Mouse (Mus musculus): Measurements from ENCODE around the gene Bcor.
A peak's percentile ranks its signal among the peaks of the same experiment; 100 is the strongest.

Gene Bcor

DNA sequence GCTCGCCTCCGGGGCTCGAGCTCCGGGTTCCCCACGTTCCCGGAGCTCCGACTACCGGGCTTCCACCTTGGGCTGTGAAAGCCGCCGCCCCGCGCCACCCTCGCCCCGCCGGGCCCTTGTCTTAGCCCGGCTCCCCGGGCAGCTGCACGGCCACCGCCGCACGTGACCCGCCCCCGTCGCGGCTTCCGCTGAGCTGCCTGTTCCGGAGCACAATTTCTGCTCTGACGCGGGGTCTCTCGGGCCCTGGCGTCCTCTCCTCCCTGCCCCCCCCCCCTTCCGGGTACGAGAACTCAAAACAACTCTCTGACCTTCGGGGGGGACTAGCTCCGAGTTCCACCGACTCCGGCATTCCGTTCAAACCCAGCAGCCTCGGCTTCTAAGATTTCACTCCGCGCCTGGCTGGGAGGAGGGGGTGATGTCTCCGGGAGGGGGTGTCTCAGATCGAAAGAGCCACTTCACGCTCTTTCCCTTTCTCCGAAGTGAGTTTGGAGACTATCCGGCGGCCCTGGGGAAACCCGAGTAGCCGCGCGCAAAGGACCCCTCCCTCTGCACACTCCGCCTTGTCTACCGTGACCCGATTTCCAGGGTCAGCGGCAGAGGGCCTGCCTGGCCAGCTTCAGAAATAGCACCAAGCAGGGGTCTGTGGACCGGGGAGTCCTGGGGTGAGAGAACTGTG is at the start of gene Bcor:
TSS of gene Bcor (minus strand) at position 375 of the 676 bp plus-strand sequence.
- peak; percentile 61 for DNase-seq (ENCODE audit: low spot score)

DNA sequence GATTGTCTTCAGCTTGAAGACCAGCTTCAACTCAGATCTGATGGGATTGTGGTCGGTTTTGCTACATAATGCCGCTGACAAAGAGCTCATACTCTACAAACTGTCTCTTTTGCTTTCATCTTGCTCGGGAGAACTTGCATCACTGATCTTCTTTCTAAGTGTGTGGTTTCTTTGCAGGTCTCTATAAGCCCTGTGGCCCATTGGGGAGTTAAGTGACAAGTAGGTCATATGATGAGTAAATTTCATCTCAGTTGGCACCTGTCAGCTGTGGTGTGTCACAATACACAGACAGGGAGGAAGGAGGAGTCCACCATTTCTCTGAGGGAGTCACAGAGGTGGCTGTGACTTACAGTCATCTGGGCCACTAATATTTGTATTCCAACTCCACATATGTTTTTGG is 42.8 kb upstream of the Bcor start:
- DNase-seq (ENCODE audit: low spot score) = no peak

DNA sequence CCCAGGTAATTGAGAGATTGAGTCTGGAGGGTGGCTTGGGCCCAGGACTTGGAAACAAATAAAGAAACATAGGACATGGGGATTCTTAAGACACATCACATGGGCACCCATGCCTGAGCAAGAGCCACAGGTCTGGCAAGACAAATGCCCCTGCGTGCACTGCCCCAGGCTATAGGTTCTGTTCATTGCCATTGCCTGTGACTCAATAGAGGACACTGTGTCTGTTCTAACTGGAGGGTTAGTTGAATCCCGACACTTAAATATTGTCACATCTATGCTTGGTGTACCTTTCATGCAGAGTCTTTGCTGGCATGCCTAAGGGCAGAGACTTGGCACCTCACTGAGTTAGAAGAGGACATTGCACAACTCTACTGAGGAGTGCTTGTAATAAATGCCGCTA is 41.0 kb upstream of the Bcor start:
- DNase-seq (ENCODE audit: low spot score) = no peak

DNA sequence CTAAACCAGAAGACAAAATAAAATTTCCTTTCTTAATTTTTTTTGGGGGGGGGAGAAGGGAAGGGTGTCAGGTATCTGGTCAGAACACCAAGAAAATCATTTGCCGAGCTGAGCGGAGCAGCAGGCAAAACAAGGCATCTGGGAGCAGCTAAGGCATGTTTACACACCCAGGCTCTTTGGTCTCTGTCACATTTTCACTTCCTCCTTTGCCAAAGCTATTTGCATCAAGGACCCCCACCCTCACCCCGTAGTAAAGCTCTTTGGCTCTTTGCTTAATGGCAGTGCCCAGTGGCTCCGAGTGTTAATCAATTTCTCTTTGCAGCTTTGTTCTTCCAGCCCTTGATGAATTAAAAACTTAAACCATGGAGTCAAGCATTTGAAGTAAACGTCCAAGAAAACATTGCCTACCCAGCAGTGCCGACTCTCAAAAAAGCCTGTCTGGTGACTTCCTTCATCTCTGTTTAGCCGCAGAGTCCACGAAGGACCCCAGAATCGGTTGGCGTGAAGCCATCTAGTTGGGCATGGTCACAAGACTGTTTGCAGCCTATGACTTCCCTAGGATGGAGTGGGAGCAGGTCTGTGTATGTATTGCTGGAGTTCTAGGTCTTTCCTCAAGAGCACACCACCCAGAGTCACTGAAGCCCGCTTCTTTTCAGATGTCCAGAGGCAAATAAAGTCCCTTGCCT is 35.2 kb upstream of the Bcor start:
- no peak for DNase-seq (ENCODE audit: low spot score)

DNA sequence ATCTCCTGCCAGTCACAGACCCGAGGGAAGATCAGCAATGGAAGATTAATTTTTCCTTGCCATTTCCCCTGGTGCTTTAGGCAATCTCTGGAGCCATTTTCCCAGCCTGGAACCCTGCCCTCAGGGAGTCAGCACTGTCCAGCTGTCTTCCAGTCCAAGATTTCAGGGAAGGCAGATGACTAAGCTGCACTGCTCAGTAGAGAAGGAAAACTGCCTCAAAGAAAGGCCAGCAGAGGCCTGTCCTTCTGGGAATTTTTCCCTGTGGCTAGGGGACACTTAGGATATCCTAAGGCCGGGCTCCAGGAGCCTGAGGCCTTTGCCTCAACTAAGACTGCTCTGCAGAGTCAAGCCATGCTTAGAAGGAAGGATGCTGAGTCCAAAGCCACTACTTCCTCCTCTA is 32.2 kb upstream of the Bcor start:
- no peak for DNase-seq (ENCODE audit: low spot score)

DNA sequence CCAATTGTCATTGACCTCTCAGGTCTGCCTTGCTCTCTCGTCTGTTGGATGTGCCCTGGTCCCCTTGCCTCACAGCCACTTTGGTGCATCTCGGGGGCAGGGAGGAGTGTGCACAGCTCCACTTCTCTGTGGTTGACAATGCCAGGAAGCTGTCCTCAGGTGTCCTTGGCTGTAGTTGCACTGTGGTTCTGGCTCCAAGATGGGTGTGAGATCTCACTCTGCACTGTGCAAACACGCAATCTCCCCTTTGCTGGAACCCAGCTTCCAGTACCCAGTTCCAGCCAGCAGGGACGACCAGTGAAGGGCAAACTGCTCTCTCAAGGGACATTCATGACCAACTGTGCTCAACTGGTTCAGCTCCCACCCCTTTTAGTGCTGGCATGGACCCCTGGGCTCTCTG is 29.4 kb upstream of the Bcor start:
- DNase-seq (ENCODE audit: low spot score) = no peak

DNA sequence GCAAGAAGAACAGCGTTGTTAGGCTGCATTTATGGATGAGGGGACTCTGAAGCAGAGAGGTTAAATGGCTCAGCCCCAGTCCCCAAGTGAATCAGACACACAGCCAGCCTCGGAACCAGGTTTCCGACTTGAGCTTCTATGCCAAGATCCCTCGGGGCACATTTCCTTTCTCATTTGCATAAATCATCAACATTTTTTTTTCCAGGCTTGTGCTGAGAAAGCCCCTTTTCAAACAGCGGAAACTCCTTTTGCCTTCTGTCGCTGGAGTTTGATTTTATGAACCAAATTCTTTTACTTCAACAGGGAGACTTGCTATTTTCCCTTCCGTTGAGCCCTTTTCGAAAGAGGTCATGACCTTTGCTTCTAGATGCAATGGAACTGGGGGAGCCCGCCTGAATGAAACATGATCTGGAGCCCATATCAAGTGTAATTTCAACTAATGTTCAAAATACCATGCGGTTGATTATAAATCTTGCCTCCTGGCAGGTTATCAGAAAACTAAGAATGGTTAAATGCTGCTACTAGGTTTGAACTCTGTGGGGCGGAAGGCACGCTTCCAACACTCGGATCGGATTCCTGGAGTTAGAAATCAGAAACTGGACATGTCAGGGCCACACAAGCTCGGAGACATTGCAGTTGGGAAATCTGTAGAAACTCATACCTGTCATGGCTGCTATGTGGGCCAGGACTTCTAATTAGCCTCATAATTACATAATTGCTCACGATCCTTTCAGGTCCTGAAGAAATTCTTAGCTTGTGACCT is 15.2 kb upstream of the Bcor start:
- DNase-seq (ENCODE audit: low spot score) = no peak

DNA sequence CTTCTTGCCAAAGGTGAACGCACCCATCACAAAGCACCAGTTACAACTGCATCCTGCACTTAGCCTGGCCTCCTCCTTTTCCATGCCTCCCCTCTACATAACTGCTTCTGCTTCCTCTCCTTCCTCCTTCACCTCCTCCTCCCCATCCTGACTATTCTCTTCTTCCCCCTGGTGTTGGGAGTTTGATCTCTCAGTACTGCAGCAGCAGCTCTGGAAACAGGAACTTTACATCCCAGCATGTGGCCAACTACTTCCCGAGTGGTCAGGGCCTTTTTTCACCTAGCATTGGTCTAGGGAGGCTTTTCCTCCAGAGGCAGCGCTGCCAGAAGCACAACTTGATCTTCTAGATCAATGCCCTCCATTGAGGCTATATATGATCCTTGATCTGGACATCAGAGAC is 10.0 kb upstream of the Bcor start:
- no peak for DNase-seq (ENCODE audit: low spot score)

DNA sequence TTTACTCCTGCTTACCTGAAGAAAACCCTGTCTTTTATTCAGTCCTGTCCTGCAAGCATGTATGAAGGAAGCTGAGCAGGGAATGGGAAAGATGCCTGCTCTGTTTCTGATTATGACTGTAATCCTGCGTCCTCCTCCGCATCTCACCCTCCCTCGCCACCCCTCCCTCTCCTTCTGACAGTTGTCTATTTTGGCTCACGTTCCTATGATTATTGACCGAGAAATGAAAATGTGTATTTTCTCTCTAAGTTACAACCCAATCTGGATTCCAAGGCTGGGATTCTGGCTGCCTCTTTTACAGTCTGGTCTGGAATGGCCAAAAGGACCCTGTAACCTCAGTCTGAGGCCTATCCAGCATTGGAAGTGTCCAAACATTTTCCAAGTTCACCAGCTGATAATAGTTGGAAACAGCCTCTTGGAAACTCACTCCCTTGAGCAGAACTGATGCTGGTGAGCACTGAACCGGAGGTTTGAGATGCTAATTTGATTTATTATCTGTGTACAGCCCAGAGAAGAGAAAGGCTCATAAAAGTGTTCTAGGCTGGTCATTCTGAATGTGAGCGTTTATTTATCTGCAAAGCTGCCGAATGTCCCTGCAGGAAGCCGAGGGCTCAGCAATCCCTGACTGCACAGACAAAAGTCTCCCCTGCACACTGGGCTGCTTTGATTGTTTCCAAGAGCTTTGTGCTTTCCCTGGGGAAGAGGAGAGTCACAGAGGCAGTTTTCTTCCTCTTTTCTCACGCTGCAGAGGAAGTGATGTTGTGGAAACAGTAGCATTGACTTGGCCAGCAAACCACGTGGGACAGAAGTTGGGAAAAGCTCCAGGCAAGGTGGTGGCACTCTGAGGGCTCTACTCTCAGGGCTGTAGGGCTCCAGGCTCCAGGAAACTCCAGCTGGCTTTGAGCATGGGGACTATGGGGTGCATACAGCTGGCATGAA is 4.7 kb upstream of the Bcor start:
- DNase-seq (ENCODE audit: low spot score) = no peak

DNA sequence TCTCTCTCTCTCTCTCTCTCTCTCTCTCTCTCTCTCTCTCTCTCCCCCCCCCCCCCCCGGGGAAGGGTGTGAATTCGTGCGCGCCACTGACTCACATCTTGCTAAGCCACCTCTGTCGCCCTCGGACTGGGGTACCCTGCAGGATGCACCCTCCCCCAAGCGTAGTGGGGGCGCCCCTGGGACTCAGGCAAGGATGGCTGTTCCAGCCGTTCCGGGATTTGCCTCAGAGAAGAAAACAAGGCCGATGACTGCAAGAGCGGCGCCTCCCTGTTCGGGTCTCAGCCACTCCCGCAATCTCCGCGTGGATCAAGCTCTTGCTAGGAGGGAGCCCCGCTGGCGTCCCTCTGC is 647 bp downstream of the Bcor start:
- peak; percentile 32 for DNase-seq (ENCODE audit: low spot score)

DNA sequence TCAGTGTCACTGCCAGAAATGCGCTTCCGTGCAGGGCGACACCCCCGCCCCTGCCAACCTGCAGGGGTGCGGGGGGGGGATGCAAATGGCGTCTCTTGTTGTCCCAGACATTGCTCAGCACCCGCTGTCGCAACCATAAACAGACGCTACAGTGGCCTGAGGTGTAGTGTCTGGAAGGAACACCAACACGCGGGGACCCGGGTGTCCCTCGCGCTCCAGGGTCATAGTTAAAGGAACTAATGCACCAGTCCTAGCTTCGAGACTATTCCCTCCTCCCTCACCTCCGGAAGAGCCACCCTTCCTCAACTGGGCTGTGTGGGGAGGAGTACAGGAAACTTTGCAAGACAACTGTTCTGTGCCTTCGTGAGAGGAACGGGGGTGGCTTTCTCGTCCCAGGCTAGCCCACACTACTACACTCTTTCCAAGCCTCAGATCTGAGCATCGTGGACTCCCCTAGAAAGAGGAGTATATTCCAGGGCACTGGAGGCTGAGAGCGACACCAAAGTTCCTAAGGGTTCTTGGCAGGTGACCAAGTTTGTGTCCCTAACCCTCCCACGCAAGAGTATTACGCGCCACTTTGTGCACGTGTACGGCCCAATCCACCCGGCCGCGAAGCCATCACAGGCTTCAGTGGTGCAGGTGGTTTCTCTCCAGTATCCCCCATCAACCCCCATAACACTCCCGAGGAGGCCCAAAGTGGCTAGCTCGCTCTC is 1.2 kb downstream of the Bcor start:
- no peak for DNase-seq (ENCODE audit: low spot score)

DNA sequence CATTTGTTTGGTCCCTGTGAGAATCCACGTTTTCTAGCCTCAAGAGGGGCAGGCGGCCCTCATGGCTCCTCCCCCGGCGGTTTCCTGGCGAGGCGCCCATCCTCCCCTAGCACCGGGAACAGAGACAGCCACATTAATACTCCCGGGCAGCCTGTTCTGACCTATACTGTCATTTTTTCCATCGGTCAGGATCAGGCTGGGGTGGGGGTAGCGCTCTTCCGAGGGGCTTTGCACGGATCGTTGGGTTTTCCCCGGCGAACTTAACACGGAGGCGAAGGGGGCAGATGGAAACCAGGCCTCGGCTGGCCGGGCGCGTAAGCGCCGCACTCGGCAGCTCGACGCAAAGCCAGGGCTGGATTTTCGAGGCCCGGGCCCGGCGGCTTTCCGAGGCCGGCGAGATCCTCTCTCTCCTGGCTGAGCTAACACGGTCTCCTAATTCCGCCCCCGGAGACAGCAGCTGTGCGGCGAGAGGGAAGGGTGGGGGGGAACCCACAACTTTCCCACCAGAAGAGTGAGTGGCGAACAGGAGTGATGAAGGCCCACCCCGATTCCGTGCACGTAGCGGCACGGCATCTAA is 1.8 kb downstream of the Bcor start:
- DNase-seq (ENCODE audit: low spot score) = peak; percentile 68

DNA sequence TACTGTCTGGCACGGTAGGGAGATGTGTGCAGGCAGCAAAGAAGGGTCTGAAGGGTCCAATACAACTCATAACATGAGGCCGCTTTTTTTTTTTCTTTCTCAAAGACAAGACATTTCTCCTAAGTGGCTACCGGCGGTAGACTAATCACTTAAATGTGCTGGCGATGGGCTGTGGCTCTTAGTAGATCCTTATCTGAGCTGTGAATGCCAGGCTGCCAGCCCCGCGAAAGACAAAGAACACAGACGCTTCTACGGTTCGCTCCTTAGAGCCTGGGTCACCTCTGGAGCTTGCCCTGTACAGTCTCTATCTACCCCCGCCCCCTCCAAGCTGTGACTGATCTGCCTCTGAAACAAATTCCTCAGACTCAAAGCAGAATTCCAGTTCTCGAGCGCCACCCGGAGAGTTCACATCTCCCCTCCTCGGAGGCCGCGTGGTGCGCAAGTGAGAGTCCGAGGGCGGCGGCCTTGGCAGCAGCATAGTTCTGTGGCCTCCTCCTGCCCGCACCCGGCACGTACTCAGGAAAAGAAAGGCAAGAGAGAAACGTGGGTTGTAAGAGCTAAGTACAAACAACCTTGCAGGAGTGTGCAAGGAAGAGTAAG is 2.7 kb downstream of the Bcor start:
- DNase-seq (ENCODE audit: low spot score) = peak; percentile 64

DNA sequence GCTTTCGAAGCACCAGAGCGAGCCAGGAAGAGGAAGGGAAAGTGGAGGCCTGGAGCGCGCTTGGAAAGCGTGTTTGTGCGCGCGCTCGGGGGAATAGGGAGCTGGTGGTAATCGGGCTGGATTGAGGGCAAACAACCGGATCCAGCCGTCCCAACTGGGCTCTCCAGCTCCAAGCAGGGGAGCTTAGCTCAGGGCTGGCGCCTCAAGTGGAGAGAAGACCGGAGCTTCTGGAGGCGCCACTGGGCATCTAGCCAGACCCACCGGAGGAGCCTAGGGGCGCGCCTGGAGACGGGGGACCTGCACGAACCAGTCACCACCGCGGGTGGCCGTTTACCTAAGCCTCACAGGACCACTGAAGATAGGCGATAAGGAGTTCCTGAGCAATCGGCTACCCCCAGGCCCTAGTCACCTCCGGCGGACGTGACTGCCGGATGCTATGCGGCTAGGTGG is 4.3 kb downstream of the Bcor start:
- peak; percentile 45 for DNase-seq (ENCODE audit: low spot score)

DNA sequence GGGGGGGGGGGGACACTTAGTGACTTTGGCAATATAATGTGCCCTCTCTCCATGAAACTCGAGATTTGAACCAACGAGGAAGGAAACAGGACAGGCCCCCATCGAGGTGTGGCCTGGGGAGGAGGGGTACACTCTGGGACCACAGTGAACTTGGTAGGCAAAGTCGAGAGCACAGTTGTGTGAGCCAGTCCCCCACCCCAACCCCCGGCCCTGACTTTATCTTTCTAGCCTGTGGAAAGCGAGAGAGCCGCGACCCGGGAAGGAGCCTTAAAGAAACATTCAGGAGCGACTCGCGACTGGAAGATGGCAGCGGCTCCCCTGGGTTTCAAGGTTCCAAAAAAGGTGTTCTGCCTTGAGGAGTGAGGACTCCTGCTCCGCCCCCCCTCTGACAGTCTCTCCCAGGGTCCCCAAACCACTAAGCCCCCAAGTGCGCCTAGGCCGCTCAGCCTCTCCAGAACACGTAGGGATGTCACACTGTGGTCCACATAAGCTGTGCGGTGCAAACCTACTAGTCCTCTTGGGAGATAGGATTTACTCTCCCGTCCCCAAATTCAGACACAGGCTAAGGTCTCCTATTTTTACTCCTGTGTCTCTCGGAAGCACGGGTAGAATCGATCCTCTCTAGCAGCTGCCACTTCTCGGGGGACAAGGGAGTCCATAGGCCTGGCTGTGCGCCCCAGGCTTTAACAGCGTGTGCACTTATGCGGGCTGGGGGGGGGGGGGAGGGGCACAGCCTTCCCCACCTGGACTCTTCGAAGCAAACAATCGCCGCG is 4.9 kb downstream of the Bcor start:
- no peak for DNase-seq (ENCODE audit: low spot score)

DNA sequence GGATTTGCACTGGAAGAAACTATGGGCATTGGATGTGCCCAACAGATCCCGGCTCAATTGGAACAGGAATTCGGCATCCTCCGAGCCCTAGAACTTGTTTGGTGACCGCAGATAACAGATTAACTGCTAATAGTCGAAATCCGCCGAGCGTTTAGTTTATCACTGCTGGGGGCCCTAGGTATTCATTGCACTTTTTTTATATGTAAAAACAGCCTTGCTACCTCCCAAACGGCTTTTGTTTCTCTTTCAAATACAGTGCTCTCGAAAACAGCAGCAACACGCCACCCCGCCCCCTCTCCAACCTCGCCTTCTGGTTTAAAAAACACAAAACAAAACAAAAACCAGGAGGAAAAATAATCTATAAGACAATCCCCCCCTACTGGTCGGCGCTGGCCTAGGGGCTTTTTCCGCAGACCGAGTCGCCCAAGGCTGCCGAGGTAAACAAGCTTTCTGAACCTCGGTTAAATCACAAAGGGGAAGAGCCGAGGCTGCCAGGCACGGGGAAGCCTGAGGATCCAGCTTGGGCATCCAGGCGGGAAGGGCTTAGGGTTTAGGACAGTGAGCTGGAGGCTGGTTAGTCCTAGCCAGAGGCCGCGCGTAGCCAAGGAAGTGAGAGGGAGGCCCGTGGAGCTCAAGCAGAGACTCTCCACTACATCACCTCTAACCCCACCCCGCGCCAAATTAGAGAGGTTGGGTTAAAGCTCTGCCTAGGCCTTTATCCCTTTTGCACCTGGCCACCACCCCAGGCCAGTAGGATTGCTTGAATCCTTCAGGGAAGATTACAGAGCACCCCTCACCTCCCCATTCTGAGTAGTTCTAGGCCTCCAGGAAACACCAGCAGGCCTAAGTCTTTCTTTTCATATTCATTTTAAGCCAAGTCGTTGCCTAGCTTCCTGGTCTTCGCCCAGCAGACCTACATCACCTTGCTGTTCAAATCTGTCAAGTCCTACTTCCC is 6.7 kb downstream of the Bcor start:
- DNase-seq (ENCODE audit: low spot score) = peak; percentile 41

DNA sequence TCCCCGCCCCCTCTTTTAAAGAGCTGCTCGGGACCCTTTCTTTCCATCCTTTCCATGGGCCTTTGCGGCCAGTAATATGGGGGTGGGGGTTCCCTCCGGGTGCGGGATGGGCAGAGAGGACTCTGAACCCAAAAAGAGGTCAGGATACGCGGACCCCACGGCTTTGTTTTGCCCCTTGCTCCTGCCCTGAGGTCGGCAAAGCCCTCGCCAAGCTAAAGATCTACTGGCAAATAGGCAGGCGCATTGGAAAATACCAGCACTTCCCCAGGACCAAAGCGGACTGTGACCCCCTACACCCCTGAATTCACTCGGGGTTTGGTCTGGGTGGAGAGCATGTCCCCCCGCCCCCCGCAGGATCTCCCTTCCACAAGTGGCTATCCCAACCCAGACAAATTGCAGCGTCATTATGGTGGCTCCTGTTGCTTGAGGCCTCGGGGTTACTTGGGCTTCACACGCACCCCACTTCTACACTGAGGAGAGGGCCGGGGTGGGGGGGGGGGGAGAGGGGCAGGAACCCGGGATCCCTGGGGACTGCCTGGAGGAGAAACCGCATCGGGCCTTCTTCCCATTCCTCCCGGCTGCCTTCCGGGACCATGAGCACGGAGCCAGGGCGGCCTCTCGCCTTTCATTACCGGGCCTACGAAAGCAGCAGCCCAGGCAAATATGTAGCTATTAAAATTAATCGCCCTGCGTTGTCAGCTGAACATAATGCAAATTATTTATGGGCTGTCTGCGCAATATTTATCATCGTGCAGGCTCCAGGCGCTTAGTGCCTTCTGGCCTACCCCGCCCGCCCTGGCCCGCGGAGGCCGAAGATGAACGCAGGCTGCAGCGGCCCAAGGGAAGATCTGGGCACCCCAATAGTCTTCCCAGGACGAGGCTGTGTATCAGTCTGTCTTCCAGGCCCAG is 7.9 kb downstream of the Bcor start:
- no peak for DNase-seq (ENCODE audit: low spot score)

Data from ovary, postnatal 36 days (tissue).